Mouse (Mus musculus): ENCODE measurements around the gene Olfr821.
"Not testable (repeated sequence)": the region's sequence is repeated elsewhere in the genome, so short reads cannot be mapped to it uniquely, and the experiment has no call there.

Olfr821 gene

DNA sequence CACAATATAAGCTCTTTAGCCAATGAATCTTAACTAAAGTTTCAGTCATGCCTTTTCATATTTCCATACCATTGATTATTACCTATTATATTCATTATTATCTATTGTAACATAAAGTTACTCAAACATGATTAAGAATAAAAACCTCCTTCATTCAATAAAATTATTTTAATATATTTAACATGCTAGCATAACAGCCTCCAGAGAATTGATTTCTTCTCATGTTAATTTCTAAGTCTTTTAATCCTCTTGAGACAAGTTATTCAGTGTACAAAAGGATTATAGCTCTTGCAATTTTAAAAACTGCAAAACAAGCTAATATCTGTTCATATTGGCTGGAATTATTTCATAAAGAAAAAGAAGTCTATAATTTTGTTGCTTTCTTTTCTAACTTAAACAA lies at the start of gene Olfr821:
TSS of gene Olfr821 (plus strand) at position 301 of the 400 bp plus-strand sequence.
- no peak for DNase-seq (ENCODE audit: low read depth, low spot score)

DNA sequence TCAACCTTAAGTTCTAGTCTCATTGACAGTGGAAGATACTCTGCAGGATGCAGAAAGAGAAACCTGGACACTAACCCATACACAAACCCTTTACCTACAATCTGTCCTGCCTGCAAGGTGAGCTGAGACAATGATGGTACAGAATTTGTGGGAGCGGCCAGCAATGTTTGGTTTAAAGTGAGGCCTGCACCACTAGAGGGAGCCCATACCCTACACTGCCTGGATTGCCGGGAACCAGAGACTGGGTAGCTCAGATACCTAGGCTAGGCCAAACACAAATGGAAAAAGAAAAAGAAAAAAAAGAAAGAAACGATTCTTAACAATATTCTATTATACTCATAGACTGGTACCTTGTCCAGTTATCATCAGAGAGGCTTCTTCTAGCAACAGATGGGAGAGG lies 48.3 kb upstream of the Olfr821 start:
- not testable (repeated sequence) for DNase-seq (ENCODE audit: low read depth, low spot score)

DNA sequence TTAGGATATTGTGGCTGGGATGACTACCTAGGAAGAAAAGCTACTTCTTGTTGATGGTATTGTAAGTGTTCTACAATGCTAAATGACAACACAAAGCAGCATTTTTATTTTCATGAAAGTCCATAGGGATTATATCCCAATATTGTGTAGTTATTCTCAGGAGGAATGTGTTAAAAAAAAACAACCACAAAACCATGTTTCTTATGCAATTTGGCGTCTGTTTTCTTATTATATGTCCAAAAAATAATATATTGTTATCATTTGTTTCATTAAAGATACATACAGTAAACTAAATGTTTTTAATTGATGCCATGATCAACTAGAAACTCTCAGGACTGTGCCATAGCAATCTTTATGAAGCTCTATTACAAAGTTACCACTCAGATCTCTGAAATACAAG lies 45.2 kb upstream of the Olfr821 start, which contains the start of gene Gm10310:
TSS of gene Gm10310 (minus strand) at position 101 of the 400 bp plus-strand sequence.
- DNase-seq (ENCODE audit: low read depth, low spot score) = not testable (repeated sequence)

- DNase-seq (ENCODE audit: low read depth, low spot score) = peak; percentile 97
Measured at GRCm38 (mm10) chr10:130004104-130004503, 26.0 kb upstream of the Olfr821 start.

DNA sequence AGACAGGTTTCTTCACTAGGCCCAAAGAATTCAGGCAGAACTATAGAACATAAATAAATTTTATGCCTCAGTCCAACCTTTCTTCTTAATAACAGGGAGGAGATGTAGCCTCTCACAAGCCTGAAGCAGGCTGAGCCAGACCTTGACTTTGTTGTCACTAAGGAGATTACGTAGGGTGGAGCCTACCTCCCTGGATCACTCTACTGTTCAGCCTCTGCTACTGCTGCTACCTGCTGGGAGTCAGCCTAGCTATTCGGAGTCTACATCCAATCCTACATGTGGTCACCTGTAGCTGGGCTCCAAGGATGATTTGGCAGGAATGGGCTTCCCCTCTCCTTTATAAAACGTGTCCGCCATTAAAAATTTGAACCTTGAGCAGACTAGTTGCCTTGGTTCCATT lies 24.8 kb upstream of the Olfr821 start:
- peak; percentile 97 for DNase-seq (ENCODE audit: low read depth, low spot score)

GRCm38 (mm10) chr10:130012321-130012720 lies 17.8 kb upstream of the Olfr821 start, which contains the start of gene Olfr820:
TSS of gene Olfr820 (plus strand) at chr10:130012621.
- DNase-seq (ENCODE audit: low read depth, low spot score) = no peak

GRCm38 (mm10) chr10:130037096-130037495 lies 6.9 kb downstream of the Olfr821 start:
- DNase-seq (ENCODE audit: low read depth, low spot score) = peak; percentile 84

- no peak for DNase-seq (ENCODE audit: low read depth, low spot score)
Measured at GRCm38 (mm10) chr10:130070910-130071309, 40.8 kb downstream of the Olfr821 start, which contains the start of gene Olfr822. TSS of gene Olfr822 (plus strand) at chr10:130071210.
